In genomic region chr1:134096264-134096934, GRCm38 (mm10) we compare ENCODE assay signal across 8 mouse cellular contexts. TPM values are rescaled to one million over a fixed set of nuclear protein-coding genes. Genes with fewer than 3 reads are reported as not detected.
DNase-seq lines count a peak whose midpoint lies in the region; ATAC-seq and TF ChIP-seq lines count a peak whose summit lies in the region.

No protein-coding gene starts in this region.

- peaks cover 21% of the 10 kb centered on the region for H3K4me1 ChIP-seq in forebrain, postnatal 0 days (ENCODE audit: insufficient read depth)
- H3K4me1 ChIP-seq in limb, embryonic 12.5 days (replicated peaks), result peaks cover 52% of the 10 kb centered on the region
- H3K4me1 ChIP-seq in midbrain, embryonic 14.5 days (ENCODE audit: control insufficient read depth, insufficient read depth, low read length), result peaks cover 63% of the 10 kb centered on the region

- no peak overlapping the region for H3K9ac ChIP-seq in forebrain, postnatal 0 days
- no peak overlapping the region for H3K9ac ChIP-seq in limb, embryonic 12.5 days (replicated peaks)
- H3K9ac ChIP-seq in midbrain, embryonic 14.5 days (replicated peaks; ENCODE audit: low read length), result no peak overlapping the region

- intact Hi-C loops in heart, postnatal 25 days (cut with DNase I), result no loop called here

- 12% methylated on average over 14 of the region's 14 CpGs for WGBS in forebrain, postnatal 0 days
- 68% methylated on average over 14 of the region's 14 CpGs for WGBS in limb, embryonic 12.5 days
- 16% methylated on average over 14 of the region's 14 CpGs for WGBS in midbrain, embryonic 14.5 days

- peak overlapping the region; percentile 74 for H3K27ac ChIP-seq in forebrain, postnatal 0 days (ENCODE audit: low read depth, low read length)
- H3K27ac ChIP-seq in limb, embryonic 12.5 days, result peak overlapping the region; percentile 64
- H3K27ac ChIP-seq in midbrain, embryonic 14.5 days (replicated peaks; ENCODE audit: low read depth, low read length), result peak overlapping the region; percentile 83

- no peaks in the 10 kb centered on the region for H3K27me3 ChIP-seq in forebrain, postnatal 0 days (ENCODE audit: insufficient read depth, low read length)
- no peaks in the 10 kb centered on the region for H3K27me3 ChIP-seq in limb, embryonic 12.5 days
- no peaks in the 10 kb centered on the region for H3K27me3 ChIP-seq in midbrain, embryonic 14.5 days (ENCODE audit: control insufficient read depth, insufficient read depth, low read length)

- DNase-seq in heart, adult 18-20 months, result peak; percentile 63 to 72
- no peak for DNase-seq in heart, postnatal 25 days (ENCODE audit: low spot score)
- peak; percentile 77 for DNase-seq in Muller cell, postnatal 12 days (ENCODE audit: inconsistent ontology term)
- DNase-seq in forebrain, postnatal 0 days, result peak; percentile 74
- DNase-seq in midbrain, embryonic 14.5 days, result peak; percentile 79
- no peak for DNase-seq in testis, postnatal 14 days (ENCODE audit: low spot score)
- no peak for DNase-seq in spleen, adult 12 weeks (ENCODE audit: low spot score)

- no peaks in the 10 kb centered on the region for H3K36me3 ChIP-seq in forebrain, postnatal 0 days (ENCODE audit: insufficient read depth)
- no peaks in the 10 kb centered on the region for H3K36me3 ChIP-seq in limb, embryonic 12.5 days
- H3K36me3 ChIP-seq in midbrain, embryonic 14.5 days (ENCODE audit: control insufficient read depth, insufficient read depth, low read length), result no peaks in the 10 kb centered on the region

- H3K4me2 ChIP-seq in forebrain, postnatal 0 days (ENCODE audit: low read depth), result no peak overlapping the region
- H3K4me2 ChIP-seq in limb, embryonic 12.5 days, result no peak overlapping the region
- H3K4me2 ChIP-seq in midbrain, embryonic 14.5 days (ENCODE audit: low read length), result no peak overlapping the region

- no peaks in the 10 kb centered on the region for H3K9me3 ChIP-seq in forebrain, postnatal 0 days (ENCODE audit: low read length)
- no peaks in the 10 kb centered on the region for H3K9me3 ChIP-seq in limb, embryonic 12.5 days
- H3K9me3 ChIP-seq in midbrain, embryonic 14.5 days (ENCODE audit: control insufficient read depth, low read length), result no peaks in the 10 kb centered on the region; the same call in 1 of the 2 replicates

- no peak for TF ChIP-seq CTCF in forebrain, postnatal 0 days (IDR thresholded peaks at IDR 0.05; ENCODE audit: low read depth)

- peak; percentile 70 for ATAC-seq in forebrain, postnatal 0 days
- no peak for ATAC-seq in limb, embryonic 12.5 days (ENCODE audit: insufficient number of reproducible peaks, insufficient read depth, low FRiP score, low TSS enrichment, low read depth)
- ATAC-seq in midbrain, embryonic 14.5 days (ENCODE audit: low FRiP score, low TSS enrichment), result peak; percentile 71

- no peak overlapping the region for H3K4me3 ChIP-seq in forebrain, postnatal 0 days (ENCODE audit: low read depth, low read length)
- no peak overlapping the region for H3K4me3 ChIP-seq in limb, embryonic 12.5 days (replicated peaks)
- no peak overlapping the region for H3K4me3 ChIP-seq in midbrain, embryonic 14.5 days (replicated peaks; ENCODE audit: low read depth, low read length)

RNA-seq across cellular contexts. Expression of gene Chit1, which starts 14.6 kb away (rescaled TPM):
- not detected for total RNA-seq in heart, adult 18-20 months (2021)
- total RNA-seq in heart, postnatal 25 days (2021), result not detected
- 0.19 and 0.46 TPM in 2 replicates for total RNA-seq in forebrain, postnatal 0 days (2014; rRNA removed)
- polyA plus RNA-seq in forebrain, postnatal 0 days (2015; fragmentation: Nextera tagmentation; extraction: Ambion mirVana), result 0.30 and 0.41 TPM in 2 replicates
- polyA plus RNA-seq in limb, embryonic 12.5 days (2016; fragmentation: Nextera tagmentation; extraction: Ambion mirVana), result not detected in 2 replicates
- 0.26 TPM in 1 of 2 replicates, not detected in the other for polyA plus RNA-seq in midbrain, embryonic 14.5 days (2014; fragmentation: Nextera tagmentation; extraction: Ambion mirVana)

RNA-seq across cellular contexts. Expression of gene Btg2, which starts 17.5 kb away (rescaled TPM):
- total RNA-seq in heart, adult 18-20 months (2021), result 10 to 100 TPM; 31.1 to 32.0 TPM
- 10 to 100 TPM; 25.7 to 29.2 TPM for total RNA-seq in heart, postnatal 25 days (2021)
- 9.2 and 11.9 TPM in 2 replicates for total RNA-seq in forebrain, postnatal 0 days (2014; rRNA removed)
- 10.1 and 12.0 TPM in 2 replicates for polyA plus RNA-seq in forebrain, postnatal 0 days (2015; fragmentation: Nextera tagmentation; extraction: Ambion mirVana)
- 26.7 and 28.1 TPM in 2 replicates for polyA plus RNA-seq in limb, embryonic 12.5 days (2016; fragmentation: Nextera tagmentation; extraction: Ambion mirVana)
- polyA plus RNA-seq in midbrain, embryonic 14.5 days (2014; fragmentation: Nextera tagmentation; extraction: Ambion mirVana), result 34.2 and 61.1 TPM in 2 replicates

RNA-seq across cellular contexts. Expression of gene Fmod, which starts 59.3 kb away (rescaled TPM):
- 1 to 10 TPM; 6.2 to 9.3 TPM for total RNA-seq in heart, adult 18-20 months (2021)
- 10 to 100 TPM; 11.6 to 12.1 TPM for total RNA-seq in heart, postnatal 25 days (2021)
- 7.0 and 14.2 TPM in 2 replicates for total RNA-seq in forebrain, postnatal 0 days (2014; rRNA removed)
- polyA plus RNA-seq in forebrain, postnatal 0 days (2015; fragmentation: Nextera tagmentation; extraction: Ambion mirVana), result 14.7 and 19.6 TPM in 2 replicates
- polyA plus RNA-seq in limb, embryonic 12.5 days (2016; fragmentation: Nextera tagmentation; extraction: Ambion mirVana), result 12.6 and 14.8 TPM in 2 replicates
- 0.31 and 6.4 TPM in 2 replicates for polyA plus RNA-seq in midbrain, embryonic 14.5 days (2014; fragmentation: Nextera tagmentation; extraction: Ambion mirVana)

Comparison
In these comparisons a context has a peak if more than half of its experiments do, and no peak if none do; other contexts are left out.
1. DNase-seq: peak in heart, adult 18-20 months (2 of 2), Muller cell, postnatal 12 days (single experiment), forebrain, postnatal 0 days (single experiment) and midbrain, embryonic 14.5 days (single experiment); none in heart, postnatal 25 days (single experiment), testis, postnatal 14 days (single experiment) and spleen, adult 12 weeks (single experiment).
2. Peak in every context shown above with its lines, with median percentiles within 50 percentile points of each other: H3K27ac ChIP-seq.